Comparison of ENCODE assay signal across 25 mouse cellular contexts in the genomic region with DNA sequence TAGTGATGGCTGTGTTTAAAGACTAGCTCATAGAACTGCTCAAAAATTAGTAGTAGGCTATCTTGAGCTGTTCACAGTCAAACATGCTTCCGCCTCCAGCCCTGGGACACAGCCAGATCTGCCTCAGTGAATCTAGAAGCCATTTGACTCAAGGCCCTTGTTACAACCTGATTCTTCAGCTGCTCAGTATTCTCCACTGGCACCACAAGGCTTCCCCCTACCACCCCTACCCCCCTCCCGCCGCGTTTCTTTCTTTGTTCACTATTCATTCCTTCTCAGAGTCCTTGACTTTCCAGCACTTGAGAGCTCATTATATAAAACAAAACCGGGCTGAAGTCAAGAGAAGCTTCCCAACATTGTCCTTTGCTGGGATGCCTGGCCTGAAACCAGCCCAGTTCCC.
A peak's percentile ranks its signal among the peaks of the same experiment; 100 is the strongest.
DNase-seq lines count a peak whose midpoint lies in the region; ATAC-seq and TF ChIP-seq lines count a peak whose summit lies in the region.
"Had no signal": no experiment of that assay in that cellular context is flagged by ENCODE, and none has a peak within 500 bp of the region (broad histone marks: within the 10 kb centered on the region; RNA-seq: fewer than 3 reads in every experiment).

No protein-coding gene starts in this region.

- no peak for TF ChIP-seq CTCF in liver, postnatal 0 days (IDR thresholded peaks at IDR 0.05; ENCODE audit: low read depth)

- peak; percentile 54; the same call in 1 of the 2 replicates for ATAC-seq in hindbrain, embryonic 13.5 days (ENCODE audit: low FRiP score)
- ATAC-seq in neural tube, embryonic 14.5 days (ENCODE audit: low read depth), result peak; percentile 54; the same call in 1 of the 2 replicates
- no peak for ATAC-seq in liver, postnatal 0 days
- ATAC-seq: intestine, embryonic 15.5 days had no signal

- H3K27ac ChIP-seq in hindbrain, embryonic 13.5 days, result no peak overlapping the region
- no peak overlapping the region for H3K27ac ChIP-seq in neural tube, embryonic 14.5 days (ENCODE audit: low read depth, low read length)
- H3K27ac ChIP-seq in liver, postnatal 0 days (ENCODE audit: low read depth), result no peak overlapping the region
- H3K27ac ChIP-seq: embryonic facial prominence, embryonic 10.5 days; heart, embryonic 10.5 days; intestine, embryonic 15.5 days; layer of hippocampus, adult 2 months; limb, embryonic 13.5 days; liver, embryonic 13.5 days had no signal

- no peaks in the 10 kb centered on the region for H3K9me3 ChIP-seq in hindbrain, embryonic 13.5 days
- no peaks in the 10 kb centered on the region for H3K9me3 ChIP-seq in neural tube, embryonic 14.5 days (ENCODE audit: control insufficient read depth, low read length)
- H3K9me3 ChIP-seq in liver, postnatal 0 days (ENCODE audit: low read length), result no peaks in the 10 kb centered on the region
- H3K9me3 ChIP-seq: embryonic facial prominence, embryonic 10.5 days; heart, embryonic 10.5 days; intestine, embryonic 15.5 days; limb, embryonic 13.5 days; liver, embryonic 13.5 days; megakaryocyte, embryonic 14.5 days had no signal

- H3K36me3 ChIP-seq in hindbrain, embryonic 13.5 days, result no peaks in the 10 kb centered on the region
- H3K36me3 ChIP-seq in neural tube, embryonic 14.5 days (ENCODE audit: control insufficient read depth, insufficient read depth, low read length), result no peaks in the 10 kb centered on the region
- H3K36me3 ChIP-seq in liver, postnatal 0 days (replicated peaks; ENCODE audit: insufficient read depth, low read length), result no peaks in the 10 kb centered on the region
- H3K36me3 ChIP-seq: embryonic facial prominence, embryonic 10.5 days; heart, embryonic 10.5 days; intestine, embryonic 15.5 days; limb, embryonic 13.5 days; liver, embryonic 13.5 days had no signal

- TF ChIP-seq EP300 in liver, postnatal 0 days (IDR thresholded peaks at IDR 0.05; ENCODE audit: low read depth), result no peak

- peak; percentile 37 for DNase-seq in left cerebral cortex, postnatal 4 days
- no peak for DNase-seq in left cerebral cortex, adult 8-10 months (ENCODE audit: low spot score in 2 of 2)
- peak; percentile 11 for DNase-seq in right cerebral cortex, adult 18-20 months
- DNase-seq in right cerebral cortex, postnatal 4 days, result no peak
- no peak for DNase-seq in liver, postnatal 0 days
- no peak for DNase-seq in MN1 (ENCODE audit: low spot score)
- DNase-seq: cerebellum, adult 11 months; heart, postnatal 4 days; kidney, adult 9 months; kidney, postnatal 25 days; layer of hippocampus, postnatal 36 days; liver, embryonic 13.5 days; lung, postnatal 36 days; right cerebral cortex, postnatal 14 days; spleen, adult 18-20 months; thymus, postnatal 25 days had no signal

- no peaks in the 10 kb centered on the region for H3K4me1 ChIP-seq in hindbrain, embryonic 13.5 days (replicated peaks)
- H3K4me1 ChIP-seq in neural tube, embryonic 14.5 days (ENCODE audit: control insufficient read depth, insufficient read depth, low read length), result no peaks in the 10 kb centered on the region
- no peaks in the 10 kb centered on the region for H3K4me1 ChIP-seq in liver, postnatal 0 days (ENCODE audit: insufficient read depth)
- H3K4me1 ChIP-seq: embryonic facial prominence, embryonic 10.5 days; heart, embryonic 10.5 days; intestine, embryonic 15.5 days; liver, embryonic 13.5 days had no signal

- H3K4me3 ChIP-seq in hindbrain, embryonic 13.5 days, result no peak overlapping the region
- no peak overlapping the region for H3K4me3 ChIP-seq in neural tube, embryonic 14.5 days (ENCODE audit: low read depth, low read length)
- H3K4me3 ChIP-seq in liver, postnatal 0 days (ENCODE audit: low read depth, low read length), result no peak overlapping the region
- H3K4me3 ChIP-seq: embryonic facial prominence, embryonic 10.5 days; heart, embryonic 10.5 days; intestine, embryonic 15.5 days; layer of hippocampus, adult 2 months; limb, embryonic 13.5 days; liver, embryonic 13.5 days; megakaryocyte, embryonic 14.5 days had no signal

- no peak overlapping the region for H3K4me2 ChIP-seq in hindbrain, embryonic 13.5 days
- H3K4me2 ChIP-seq in neural tube, embryonic 14.5 days (ENCODE audit: low read depth, low read length), result no peak overlapping the region
- H3K4me2 ChIP-seq in liver, postnatal 0 days (ENCODE audit: low read depth, low read length), result no peak overlapping the region
- H3K4me2 ChIP-seq: intestine, embryonic 15.5 days; limb, embryonic 13.5 days; liver, embryonic 13.5 days; lung, embryonic 14.5 days had no signal

- H3K27me3 ChIP-seq in hindbrain, embryonic 13.5 days, result peaks cover 10% of the 10 kb centered on the region; the same call in 1 of the 2 replicates
- H3K27me3 ChIP-seq in neural tube, embryonic 14.5 days (ENCODE audit: control insufficient read depth, insufficient read depth, low read length), result no peaks in the 10 kb centered on the region
- H3K27me3 ChIP-seq in liver, postnatal 0 days (ENCODE audit: insufficient read depth, low read length), result no peaks in the 10 kb centered on the region
- H3K27me3 ChIP-seq: intestine, embryonic 15.5 days; liver, embryonic 13.5 days; megakaryocyte, embryonic 14.5 days had no signal

- no peak overlapping the region for H3K9ac ChIP-seq in hindbrain, embryonic 13.5 days
- no peak overlapping the region for H3K9ac ChIP-seq in neural tube, embryonic 14.5 days (replicated peaks; ENCODE audit: low read depth, low read length)
- H3K9ac ChIP-seq in liver, postnatal 0 days (replicated peaks), result no peak overlapping the region
- H3K9ac ChIP-seq: intestine, embryonic 15.5 days; limb, embryonic 13.5 days; liver, embryonic 13.5 days; lung, embryonic 14.5 days had no signal

- intact Hi-C loops in left cerebral cortex, postnatal 4 days (cut with DNase I), result no loop called here

- WGBS in hindbrain, embryonic 13.5 days, result 36% methylated on average over 5 of the region's 5 CpGs
- 39% methylated on average over 5 of the region's 5 CpGs for WGBS in neural tube, embryonic 14.5 days
- WGBS in liver, postnatal 0 days (ENCODE audit: insufficient replicate concordance), result 84% methylated on average over 5 of the region's 5 CpGs

Comparison
In these comparisons a context has a peak if more than half of its experiments do, and no peak if none do; other contexts are left out.
1. DNase-seq: peak in left cerebral cortex, postnatal 4 days (single experiment) and right cerebral cortex, adult 18-20 months (single experiment); none in left cerebral cortex, adult 8-10 months (0 of 2), right cerebral cortex, postnatal 4 days (single experiment), liver, postnatal 0 days (single experiment) and MN1 (single experiment).